Mouse (Mus musculus): ENCODE data around the gene Otud7b.

DNA sequence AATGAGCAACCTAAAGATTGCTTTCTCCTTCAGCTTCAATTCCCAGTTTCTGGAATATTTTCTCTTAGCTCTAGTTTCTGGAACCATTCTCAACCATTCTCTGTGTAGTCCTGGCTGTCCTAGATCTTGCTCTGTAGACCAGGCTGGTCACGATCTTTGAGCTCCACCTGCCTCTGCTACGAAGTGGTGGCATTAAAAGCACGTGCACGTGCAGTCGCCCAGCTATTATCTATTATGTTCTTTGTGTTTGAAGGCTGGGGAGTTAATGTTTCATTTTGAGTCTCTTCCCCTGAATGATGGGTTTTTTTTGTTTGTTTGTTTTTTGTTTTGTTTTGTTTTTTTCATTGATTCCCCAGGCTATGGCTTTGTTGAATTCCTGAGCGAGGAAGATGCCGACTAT is 68.9 kb downstream of the Otud7b start:
- TF ChIP-seq CEBPB (IDR thresholded peaks at IDR 0.05; ENCODE audit: low read depth) = no peak
- TF ChIP-seq CTCF (IDR thresholded peaks at IDR 0.05; ENCODE audit: control insufficient read depth, insufficient read depth, insufficient read length) = no peak
- no peak for TF ChIP-seq MAX (IDR thresholded peaks at IDR 0.05)

Measured in C2C12 (cell line).